Mouse (Mus musculus): ENCODE measurements around the gene Gm45234. TPM values are rescaled to one million over a fixed set of nuclear protein-coding genes. Genes with fewer than 3 reads are reported as not detected.

Gm45234 gene
- polyA plus RNA-seq, 1 experiment from 2014 or later, result not detected

DNA sequence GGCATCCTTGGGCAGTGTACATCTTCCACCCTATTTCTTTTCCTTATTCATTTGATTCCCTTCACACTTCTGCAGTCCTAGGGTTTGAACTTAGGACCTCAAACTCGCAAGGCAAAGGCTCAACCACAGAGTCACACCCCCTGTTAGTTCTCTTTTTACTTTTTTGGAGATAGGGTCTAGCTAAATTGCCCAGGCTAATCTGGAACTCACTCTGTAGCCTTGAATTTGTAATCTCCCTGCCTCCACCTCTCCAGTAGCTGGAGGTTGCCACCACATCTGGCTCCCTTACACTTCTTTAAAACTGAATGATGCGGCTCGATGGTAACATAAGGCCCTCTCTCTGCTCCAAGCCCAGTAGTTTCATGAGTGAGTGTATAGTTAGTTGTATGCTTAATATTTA is 21.4 kb downstream of the Gm45234 start:
- WGBS, result 90% methylated on average over 3 of the region's 3 CpGs
- H3K27me3 ChIP-seq, result no peaks in the 10 kb centered on the region
- H3K4me1 ChIP-seq, result peaks cover 25% of the 10 kb centered on the region
- H3K36me3 ChIP-seq, result no peaks in the 10 kb centered on the region
- H3K4me3 ChIP-seq (replicated peaks), result no peak overlapping the region
- H3K27ac ChIP-seq, result no peak overlapping the region
- no peak overlapping the region for H3K4me2 ChIP-seq
- ATAC-seq (replicated peaks; ENCODE audit: low FRiP score), result no peak
- no peaks in the 10 kb centered on the region for H3K9me3 ChIP-seq (replicated peaks)
- H3K9ac ChIP-seq, result no peak overlapping the region

- peak overlapping the region; percentile 48; the same call in 1 of the 2 replicates for H3K27ac ChIP-seq
- peak overlapping the region; percentile 14 for H3K4me3 ChIP-seq (replicated peaks)
- peak; percentile 67 for ATAC-seq (replicated peaks; ENCODE audit: low FRiP score)
Observed at GRCm38 (mm10) chr6:124732476-124733370, 23.1 kb downstream of the Gm45234 start.

GRCm38 (mm10) chr6:124731038-124731437 is 24.8 kb downstream of the Gm45234 start:
- Histone ChIP-seq H3K36me3 (no peaks in the 10 kb centered on the region), H3K27me3 (no peaks in the 10 kb centered on the region), H3K9ac (no peak overlapping the region), H3K4me1 (peaks cover 11% of the 10 kb centered on the region), H3K4me3 (replicated peaks) (no peak overlapping the region), H3K4me2 (no peak overlapping the region), H3K27ac (no peak overlapping the region), H3K9me3 (replicated peaks) (no peaks in the 10 kb centered on the region)
- no peak for ATAC-seq (replicated peaks; ENCODE audit: low FRiP score)
- WGBS, result 90% methylated on average over 7 of the region's 7 CpGs

More at GRCm38 (mm10) chr6:124732476-124733370, 23.1 kb downstream of the Gm45234 start:
- Histone ChIP-seq H3K4me2 (0 out of 2 replicates have a peak overlapping the region, but pooled peaks have one; percentile 23), H3K4me1 (peaks cover 11% of the 10 kb centered on the region), H3K27me3 (no peaks in the 10 kb centered on the region), H3K9me3 (replicated peaks) (no peaks in the 10 kb centered on the region), H3K36me3 (no peaks in the 10 kb centered on the region), H3K9ac (0 out of 2 replicates have a peak overlapping the region, but pooled peaks have one; percentile 5)
- WGBS, result 41% methylated on average over 19 of the region's 19 CpGs

GRCm38 (mm10) chr6:124729850-124730705 is 25.7 kb downstream of the Gm45234 start:
- Histone ChIP-seq H3K4me1 (peaks cover 11% of the 10 kb centered on the region), H3K4me3 (replicated peaks) (no peak overlapping the region), H3K9me3 (replicated peaks) (no peaks in the 10 kb centered on the region), H3K27ac (no peak overlapping the region), H3K36me3 (no peaks in the 10 kb centered on the region), H3K27me3 (no peaks in the 10 kb centered on the region), H3K4me2 (no peak overlapping the region), H3K9ac (no peak overlapping the region)
- ATAC-seq (replicated peaks; ENCODE audit: low FRiP score), result no peak
- WGBS, result 78% methylated on average over 8 of the region's 8 CpGs

DNA sequence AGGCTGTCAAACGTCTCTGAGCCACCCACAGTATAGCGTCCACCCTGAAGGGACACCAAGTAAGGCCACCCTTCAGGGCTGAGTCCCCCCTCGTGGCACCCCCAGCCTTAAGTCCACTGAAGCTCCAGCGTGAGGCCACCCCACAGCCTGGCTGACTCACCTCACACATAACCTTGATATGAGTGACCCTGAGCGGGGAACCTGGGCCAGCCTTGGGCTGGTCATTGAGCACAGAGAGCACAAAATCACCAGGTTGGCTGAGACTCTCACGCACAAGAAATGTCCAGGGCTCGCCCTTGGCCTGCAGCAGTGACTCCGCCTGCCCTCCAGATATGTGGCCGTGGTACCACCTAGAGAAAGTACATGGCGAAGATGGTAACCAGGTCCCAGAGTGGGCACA is 27.2 kb downstream of the Gm45234 start:
- Histone ChIP-seq H3K27me3 (no peaks in the 10 kb centered on the region), H3K9me3 (replicated peaks) (no peaks in the 10 kb centered on the region), H3K4me2 (no peak overlapping the region), H3K9ac (no peak overlapping the region), H3K4me1 (peaks cover 11% of the 10 kb centered on the region), H3K36me3 (no peaks in the 10 kb centered on the region), H3K4me3 (replicated peaks) (no peak overlapping the region), H3K27ac (no peak overlapping the region)
- WGBS, result 89% methylated on average over 10 of the region's 10 CpGs
- ATAC-seq (replicated peaks; ENCODE audit: low FRiP score), result no peak

DNA sequence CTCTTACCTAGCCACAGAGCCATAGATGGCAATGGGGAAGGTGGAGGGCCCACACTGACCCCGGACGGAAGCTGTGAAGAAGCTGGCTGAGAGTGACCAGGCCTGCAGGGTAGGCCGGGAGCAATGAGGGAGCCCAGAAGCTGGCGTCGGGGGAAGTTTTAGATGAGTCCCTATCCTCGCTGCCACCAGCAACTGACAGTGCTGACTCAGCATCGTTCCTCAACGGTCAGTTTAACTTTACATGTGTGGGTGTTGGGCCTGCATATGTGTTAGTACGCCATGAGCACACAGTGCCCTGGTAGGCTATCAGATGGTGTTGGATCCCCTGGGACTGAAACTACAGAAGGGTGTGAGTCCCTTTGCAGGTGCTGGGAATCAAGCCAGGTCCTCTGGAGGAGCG is 31.3 kb downstream of the Gm45234 start:
- no peaks in the 10 kb centered on the region for H3K9me3 ChIP-seq (replicated peaks)

DNA sequence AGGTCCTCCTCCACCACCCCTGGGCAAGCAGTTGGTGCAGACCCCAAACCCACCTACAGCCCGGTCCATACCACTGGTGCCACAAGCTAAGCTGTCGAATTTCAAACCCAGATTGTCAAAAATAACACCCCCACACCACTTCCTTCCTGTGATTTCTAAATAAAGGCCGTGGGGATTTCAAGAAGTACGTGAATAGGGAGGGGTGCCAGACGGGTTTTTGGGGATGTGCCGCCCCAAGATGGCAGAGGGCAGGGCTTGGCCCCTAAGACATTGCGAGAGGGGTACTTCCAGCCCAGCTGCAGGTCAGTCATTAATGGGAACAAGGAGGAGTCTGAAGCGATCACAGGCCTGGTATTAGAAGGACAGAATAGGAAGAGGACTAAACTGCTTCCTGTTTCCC is 32.3 kb downstream of the Gm45234 start:
- no peak for ATAC-seq (replicated peaks; ENCODE audit: low FRiP score)
- 69% methylated on average over 8 of the region's 8 CpGs for WGBS

More for the DNA sequence above, 31.3 kb downstream of the Gm45234 start:
- no peak for ATAC-seq (replicated peaks; ENCODE audit: low FRiP score)
- Histone ChIP-seq H3K27ac (no peak overlapping the region), H3K4me2 (no peak overlapping the region), H3K9ac (no peak overlapping the region), H3K27me3 (no peaks in the 10 kb centered on the region), H3K4me3 (replicated peaks) (no peak overlapping the region), H3K4me1 (no peaks in the 10 kb centered on the region), H3K36me3 (no peaks in the 10 kb centered on the region)
- WGBS, result 90% methylated on average over 10 of the region's 10 CpGs

GRCm38 (mm10) chr6:124722876-124723473 is 32.8 kb downstream of the Gm45234 start:
- Histone ChIP-seq H3K27me3 (no peaks in the 10 kb centered on the region), H3K4me1 (0 out of 2 replicates have a peak, but pooled peaks cover 7% of the 10 kb centered on the region), H3K36me3 (no peaks in the 10 kb centered on the region), H3K4me3 (replicated peaks) (no peak overlapping the region), H3K27ac (no peak overlapping the region), H3K9ac (no peak overlapping the region), H3K9me3 (replicated peaks) (no peaks in the 10 kb centered on the region), H3K4me2 (no peak overlapping the region)
- ATAC-seq (replicated peaks; ENCODE audit: low FRiP score), result no peak
- WGBS, result 89% methylated on average over 6 of the region's 6 CpGs

More for the DNA sequence above, 32.3 kb downstream of the Gm45234 start:
- no peak overlapping the region for H3K27ac ChIP-seq
- H3K9me3 ChIP-seq (replicated peaks), result no peaks in the 10 kb centered on the region
- H3K4me3 ChIP-seq (replicated peaks), result no peak overlapping the region
- 0 out of 2 replicates have a peak, but pooled peaks cover 5% of the 10 kb centered on the region for H3K4me1 ChIP-seq
- H3K4me2 ChIP-seq, result no peak overlapping the region
- no peaks in the 10 kb centered on the region for H3K36me3 ChIP-seq
- no peak overlapping the region for H3K9ac ChIP-seq
- no peaks in the 10 kb centered on the region for H3K27me3 ChIP-seq

DNA sequence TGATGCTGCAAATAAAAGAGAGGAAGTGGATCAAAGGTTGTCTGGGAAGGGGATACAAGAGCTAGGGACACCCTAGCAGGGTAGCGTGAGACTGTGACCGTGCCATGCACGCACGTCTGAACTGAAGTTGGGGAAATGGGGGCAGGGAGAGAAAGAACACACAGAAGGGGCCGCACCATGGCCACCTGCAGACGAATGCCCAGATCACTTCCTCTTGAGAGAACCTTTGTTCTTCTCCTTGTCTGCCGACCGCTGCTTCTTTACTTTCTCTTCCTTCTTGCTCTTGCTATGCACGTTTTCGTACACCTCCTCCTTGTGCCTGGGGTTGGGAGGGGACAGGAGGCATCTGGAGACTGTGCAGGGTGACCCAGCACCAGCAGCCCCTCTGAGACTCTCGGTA is 34.9 kb downstream of the Gm45234 start:
- Histone ChIP-seq H3K4me2 (peak overlapping the region; percentile 36), H3K27ac (no peak overlapping the region), H3K27me3 (no peaks in the 10 kb centered on the region), H3K9me3 (replicated peaks) (no peaks in the 10 kb centered on the region), H3K9ac (no peak overlapping the region), H3K4me3 (replicated peaks) (no peak overlapping the region), H3K36me3 (peaks cover 18% of the 10 kb centered on the region), H3K4me1 (0 out of 2 replicates have a peak, but pooled peaks cover 8% of the 10 kb centered on the region)
- no peak for ATAC-seq (replicated peaks; ENCODE audit: low FRiP score)
- WGBS, result 76% methylated on average over 11 of the region's 11 CpGs

DNA sequence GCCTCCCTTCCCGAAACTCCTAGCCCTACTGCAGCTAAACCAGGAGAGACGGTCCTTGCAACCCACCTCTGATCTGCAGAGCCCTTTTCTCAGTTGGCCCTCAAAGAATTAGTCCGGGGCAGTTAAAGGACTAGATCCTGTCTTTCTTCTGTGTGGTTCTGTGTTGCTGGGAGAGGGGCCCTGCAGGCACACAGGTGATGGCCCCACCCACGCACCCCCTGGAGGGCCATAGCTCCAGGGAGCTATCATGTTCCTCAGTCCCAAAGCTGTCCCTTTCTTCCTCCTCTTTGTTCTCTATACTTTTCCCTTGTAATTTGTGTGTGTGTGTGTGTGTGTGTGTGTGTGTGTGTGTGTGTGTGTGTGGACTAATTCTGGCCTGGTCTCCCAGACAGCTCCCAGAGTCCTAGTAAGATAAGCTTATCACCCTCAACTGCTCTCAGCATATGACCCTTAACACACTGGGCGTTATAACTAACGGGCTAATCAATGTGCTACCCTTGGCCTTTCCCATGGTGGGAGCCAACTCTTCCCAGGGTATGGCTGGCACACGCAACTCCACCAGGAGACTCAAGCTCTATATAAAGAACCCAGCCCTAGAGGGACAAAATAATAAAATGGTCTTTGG is 36.4 kb downstream of the Gm45234 start:
- Histone ChIP-seq H3K4me3 (replicated peaks) (peak overlapping the region; percentile 41), H3K4me2 (peak overlapping the region; percentile 36), H3K36me3 (peaks cover 33% of the 10 kb centered on the region), H3K27me3 (no peaks in the 10 kb centered on the region), H3K9ac (peak overlapping the region; percentile 45), H3K27ac (peak overlapping the region; percentile 70), H3K9me3 (replicated peaks) (no peaks in the 10 kb centered on the region), H3K4me1 (0 out of 2 replicates have a peak, but pooled peaks cover 11% of the 10 kb centered on the region)
- no peak for ATAC-seq (replicated peaks; ENCODE audit: low FRiP score)
- 64% methylated on average over 7 of the region's 7 CpGs for WGBS

- H3K27ac ChIP-seq, result peak overlapping the region; percentile 70
- H3K36me3 ChIP-seq, result peaks cover 40% of the 10 kb centered on the region
- peak overlapping the region; percentile 41 for H3K4me3 ChIP-seq (replicated peaks)
- H3K4me1 ChIP-seq, result peaks cover 16% of the 10 kb centered on the region
- peak overlapping the region; percentile 36 for H3K4me2 ChIP-seq
- H3K9ac ChIP-seq, result peak overlapping the region; percentile 45
- no peaks in the 10 kb centered on the region for H3K9me3 ChIP-seq (replicated peaks)
- WGBS, result 68% methylated on average over 16 of the region's 16 CpGs
- ATAC-seq (replicated peaks; ENCODE audit: low FRiP score), result peak; percentile 71
- H3K27me3 ChIP-seq, result no peaks in the 10 kb centered on the region
Observed at GRCm38 (mm10) chr6:124718703-124719102, 37.1 kb downstream of the Gm45234 start.
